Mouse (Mus musculus): ENCODE measurements around the gene Galns.

DNA sequence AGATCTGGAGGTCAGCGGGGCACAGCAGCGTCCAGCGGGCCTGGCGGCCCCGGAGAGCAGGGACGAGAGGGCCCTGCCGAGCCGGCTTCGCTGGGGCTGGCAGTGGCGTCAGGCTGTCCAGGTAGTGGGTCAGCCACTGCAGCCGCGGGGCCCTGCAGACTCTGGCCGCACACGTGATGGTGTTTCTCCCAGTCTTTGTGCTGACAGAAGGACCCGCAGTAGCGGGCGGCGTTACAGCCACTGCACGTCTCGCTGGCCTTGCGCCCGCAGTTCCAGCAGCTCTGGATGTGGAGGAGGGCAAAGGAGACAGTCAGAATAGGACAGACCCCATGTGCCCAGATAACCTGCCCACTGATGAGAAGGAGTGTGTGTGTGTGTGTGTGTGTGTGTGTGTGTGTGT, 19.4 kb upstream of the Galns start:
- TF ChIP-seq CTCF (IDR thresholded peaks at IDR 0.05) (no peak), EP300 (IDR thresholded peaks at IDR 0.05) (no peak)

Data from lung, postnatal 0 days (tissue).